Mouse (Mus musculus): ENCODE data around the gene Ptpn5. TPM values are rescaled to one million over a fixed set of nuclear protein-coding genes. Genes with fewer than 3 reads are reported as not detected.

Gene Ptpn5
- polyA plus RNA-seq, 1 experiment: not detected

GRCm38 (mm10) chr7:47139823-47140325, 6.4 kb upstream of the Ptpn5 start:
- Histone ChIP-seq H3K9me3 (replicated peaks; ENCODE audit: control insufficient read depth, insufficient read depth, low read length, poor library complexity, severe bottlenecking) (no peaks in the 10 kb centered on the region), H3K4me1 (ENCODE audit: control insufficient read depth, insufficient read depth, low read length) (no peaks in the 10 kb centered on the region), H3K4me3 (ENCODE audit: low read depth, low read length) (no peak overlapping the region), H3K9ac (ENCODE audit: low read depth, poor library complexity, severe bottlenecking) (no peak overlapping the region), H3K36me3 (ENCODE audit: control insufficient read depth, insufficient read depth, low read length, poor library complexity, severe bottlenecking) (no peaks in the 10 kb centered on the region), H3K27ac (ENCODE audit: insufficient read depth, low read length) (no peak overlapping the region), H3K27me3 (ENCODE audit: control insufficient read depth, insufficient read depth, low read length, poor library complexity, severe bottlenecking) (no peaks in the 10 kb centered on the region; the same call in 1 of the 2 replicates)
- TF ChIP-seq POLR2A (IDR thresholded peaks at IDR 0.05; ENCODE audit: insufficient read depth, low read length) (no peak), CTCF (IDR thresholded peaks at IDR 0.05; ENCODE audit: low read depth, low read length) (no peak), EP300 (IDR thresholded peaks at IDR 0.05; ENCODE audit: insufficient read depth, low read depth, low read length) (no peak)

DNA sequence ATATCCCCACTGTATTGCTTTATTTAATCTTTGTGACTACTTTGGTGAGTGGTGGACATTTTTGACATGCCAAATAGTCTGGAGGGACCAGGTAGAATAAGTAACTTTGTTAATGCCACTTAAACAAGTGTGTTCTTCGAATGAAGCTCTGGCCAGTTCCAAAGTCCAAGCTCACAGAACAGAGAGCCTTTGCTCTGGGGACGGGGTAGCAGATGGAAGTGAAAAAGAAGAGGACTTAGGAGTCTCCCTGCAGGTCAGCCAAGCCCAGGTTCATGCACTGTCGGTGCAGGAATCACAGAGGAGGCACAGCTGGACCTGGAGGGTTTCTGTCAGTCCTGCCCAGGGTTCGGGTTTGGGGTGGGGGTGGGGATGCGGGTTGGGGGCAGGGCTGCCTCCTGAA, 1.1 kb upstream of the Ptpn5 start:
- Histone ChIP-seq H3K4me3 (ENCODE audit: low read depth, low read length) (no peak overlapping the region), H3K4me1 (ENCODE audit: control insufficient read depth, insufficient read depth, low read length) (no peaks in the 10 kb centered on the region), H3K27ac (ENCODE audit: insufficient read depth, low read length) (no peak overlapping the region), H3K36me3 (ENCODE audit: control insufficient read depth, insufficient read depth, low read length, poor library complexity, severe bottlenecking) (no peaks in the 10 kb centered on the region), H3K27me3 (ENCODE audit: control insufficient read depth, insufficient read depth, low read length, poor library complexity, severe bottlenecking) (peaks cover 12% of the 10 kb centered on the region), H3K9ac (ENCODE audit: low read depth, poor library complexity, severe bottlenecking) (no peak overlapping the region), H3K9me3 (replicated peaks; ENCODE audit: control insufficient read depth, insufficient read depth, low read length, poor library complexity, severe bottlenecking) (no peaks in the 10 kb centered on the region)
- TF ChIP-seq POLR2A (IDR thresholded peaks at IDR 0.05; ENCODE audit: insufficient read depth, low read length): no peak
- no peak for TF ChIP-seq CTCF (IDR thresholded peaks at IDR 0.05; ENCODE audit: low read depth, low read length)
- TF ChIP-seq EP300 (IDR thresholded peaks at IDR 0.05; ENCODE audit: insufficient read depth, low read depth, low read length): no peak

- no peak overlapping the region for H3K27ac ChIP-seq (ENCODE audit: insufficient read depth, low read length)
Measured at GRCm38 (mm10) chr7:47132931-47133260, 588 bp downstream of the Ptpn5 start.

DNA sequence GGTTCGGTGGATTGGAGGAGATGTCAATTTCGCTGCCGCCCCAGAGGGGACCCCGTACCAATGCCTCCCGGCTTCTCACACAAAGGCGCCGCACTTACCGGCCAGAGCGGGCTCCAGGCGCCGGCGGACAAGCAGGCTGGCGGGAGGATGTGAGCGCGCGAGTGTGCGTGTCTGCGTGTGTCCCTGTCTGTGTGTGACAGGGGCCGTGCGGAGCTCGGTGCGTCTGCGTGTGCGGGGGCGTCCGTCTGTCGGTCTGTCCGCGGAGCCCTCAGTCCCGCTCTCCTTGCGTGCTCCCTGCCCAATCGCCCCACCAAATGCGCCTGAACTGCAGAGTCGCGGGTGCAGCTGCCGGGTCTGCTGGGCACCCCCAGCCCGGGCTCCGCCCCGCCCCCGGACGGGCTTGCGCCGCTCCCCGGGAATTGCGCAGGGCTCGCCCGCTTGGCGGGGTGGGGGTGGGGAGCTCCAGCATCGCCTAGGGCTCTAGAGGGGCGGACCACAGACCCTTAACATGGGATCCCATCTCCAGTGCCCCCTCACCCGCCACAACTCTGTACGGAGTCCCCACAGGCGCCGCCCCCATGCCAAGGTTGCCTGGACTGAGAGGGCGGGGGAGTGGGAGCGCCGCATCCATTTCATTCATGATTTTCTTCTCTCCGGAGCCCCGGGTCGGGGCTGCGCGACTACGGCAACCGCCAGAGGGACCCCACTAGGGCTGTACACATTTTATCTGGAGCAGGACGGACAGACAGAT, 1.1 kb downstream of the Ptpn5 start:
- Histone ChIP-seq H3K4me1 (ENCODE audit: control insufficient read depth, insufficient read depth, low read length) (no peaks in the 10 kb centered on the region), H3K4me3 (ENCODE audit: low read depth, low read length) (peak overlapping the region; percentile 52), H3K9ac (ENCODE audit: low read depth, poor library complexity, severe bottlenecking) (peak overlapping the region; percentile 36; the same call in 1 of the 2 replicates), H3K27ac (ENCODE audit: insufficient read depth, low read length) (no peak overlapping the region), H3K9me3 (replicated peaks; ENCODE audit: control insufficient read depth, insufficient read depth, low read length, poor library complexity, severe bottlenecking) (no peaks in the 10 kb centered on the region), H3K36me3 (ENCODE audit: control insufficient read depth, insufficient read depth, low read length, poor library complexity, severe bottlenecking) (no peaks in the 10 kb centered on the region), H3K27me3 (ENCODE audit: control insufficient read depth, insufficient read depth, low read length, poor library complexity, severe bottlenecking) (peaks cover 12% of the 10 kb centered on the region)
- no peak for TF ChIP-seq EP300 (IDR thresholded peaks at IDR 0.05; ENCODE audit: insufficient read depth, low read depth, low read length)
- peak; percentile 3 for TF ChIP-seq CTCF (IDR thresholded peaks at IDR 0.05; ENCODE audit: low read depth, low read length)

More at GRCm38 (mm10) chr7:47132931-47133260, 588 bp downstream of the Ptpn5 start:
- peak overlapping the region; percentile 36; the same call in 1 of the 2 replicates for H3K9ac ChIP-seq (ENCODE audit: low read depth, poor library complexity, severe bottlenecking)
- no peaks in the 10 kb centered on the region for H3K9me3 ChIP-seq (replicated peaks; ENCODE audit: control insufficient read depth, insufficient read depth, low read length, poor library complexity, severe bottlenecking)
- peaks cover 12% of the 10 kb centered on the region for H3K27me3 ChIP-seq (ENCODE audit: control insufficient read depth, insufficient read depth, low read length, poor library complexity, severe bottlenecking)
- no peak for TF ChIP-seq CTCF (IDR thresholded peaks at IDR 0.05; ENCODE audit: low read depth, low read length)
- no peak for TF ChIP-seq EP300 (IDR thresholded peaks at IDR 0.05; ENCODE audit: insufficient read depth, low read depth, low read length)
- no peak for TF ChIP-seq POLR2A (IDR thresholded peaks at IDR 0.05; ENCODE audit: insufficient read depth, low read length)
- no peaks in the 10 kb centered on the region for H3K4me1 ChIP-seq (ENCODE audit: control insufficient read depth, insufficient read depth, low read length)
- no peaks in the 10 kb centered on the region for H3K36me3 ChIP-seq (ENCODE audit: control insufficient read depth, insufficient read depth, low read length, poor library complexity, severe bottlenecking)
- H3K4me3 ChIP-seq (ENCODE audit: low read depth, low read length): peak overlapping the region; percentile 52

GRCm38 (mm10) chr7:47131840-47132179, 1.7 kb downstream of the Ptpn5 start:
- H3K27me3 ChIP-seq (ENCODE audit: control insufficient read depth, insufficient read depth, low read length, poor library complexity, severe bottlenecking): peaks cover 12% of the 10 kb centered on the region
- no peak overlapping the region for H3K27ac ChIP-seq (ENCODE audit: insufficient read depth, low read length)
- H3K9ac ChIP-seq (ENCODE audit: low read depth, poor library complexity, severe bottlenecking): peak overlapping the region; percentile 36; the same call in 1 of the 2 replicates
- TF ChIP-seq POLR2A (IDR thresholded peaks at IDR 0.05; ENCODE audit: insufficient read depth, low read length) (no peak), EP300 (IDR thresholded peaks at IDR 0.05; ENCODE audit: insufficient read depth, low read depth, low read length) (no peak), CTCF (IDR thresholded peaks at IDR 0.05; ENCODE audit: low read depth, low read length) (no peak)
- H3K4me3 ChIP-seq (ENCODE audit: low read depth, low read length): peak overlapping the region; percentile 52
- H3K4me1 ChIP-seq (ENCODE audit: control insufficient read depth, insufficient read depth, low read length): no peaks in the 10 kb centered on the region
- H3K36me3 ChIP-seq (ENCODE audit: control insufficient read depth, insufficient read depth, low read length, poor library complexity, severe bottlenecking): no peaks in the 10 kb centered on the region
- H3K9me3 ChIP-seq (replicated peaks; ENCODE audit: control insufficient read depth, insufficient read depth, low read length, poor library complexity, severe bottlenecking): no peaks in the 10 kb centered on the region

DNA sequence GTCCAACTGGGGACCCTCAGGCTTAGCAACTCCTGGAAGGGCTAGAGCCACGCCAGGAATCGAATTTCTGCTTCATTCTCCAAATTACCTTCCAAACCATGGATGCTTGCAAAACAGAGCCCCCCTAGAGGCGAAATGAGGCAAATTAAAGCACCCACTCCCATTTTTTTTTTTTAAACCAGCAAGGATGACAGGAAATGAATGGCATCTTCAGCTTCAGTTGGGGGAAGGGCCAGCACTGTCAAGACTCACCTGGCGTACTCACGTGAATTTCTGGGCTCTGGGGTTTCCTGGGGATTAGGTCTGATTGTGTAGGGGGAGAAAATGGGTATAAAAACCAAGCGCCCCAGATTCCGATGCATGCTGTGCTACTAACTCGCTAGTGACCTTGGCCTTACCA, 2.2 kb downstream of the Ptpn5 start:
- Histone ChIP-seq H3K27ac (ENCODE audit: insufficient read depth, low read length) (no peak overlapping the region), H3K9me3 (replicated peaks; ENCODE audit: control insufficient read depth, insufficient read depth, low read length, poor library complexity, severe bottlenecking) (no peaks in the 10 kb centered on the region), H3K4me1 (ENCODE audit: control insufficient read depth, insufficient read depth, low read length) (no peaks in the 10 kb centered on the region), H3K36me3 (ENCODE audit: control insufficient read depth, insufficient read depth, low read length, poor library complexity, severe bottlenecking) (no peaks in the 10 kb centered on the region), H3K27me3 (ENCODE audit: control insufficient read depth, insufficient read depth, low read length, poor library complexity, severe bottlenecking) (peaks cover 12% of the 10 kb centered on the region), H3K9ac (ENCODE audit: low read depth, poor library complexity, severe bottlenecking) (no peak overlapping the region), H3K4me3 (ENCODE audit: low read depth, low read length) (no peak overlapping the region)
- TF ChIP-seq POLR2A (IDR thresholded peaks at IDR 0.05; ENCODE audit: insufficient read depth, low read length) (no peak), CTCF (IDR thresholded peaks at IDR 0.05; ENCODE audit: low read depth, low read length) (no peak)

Measured in ES-Bruce4 (cell line).